Mouse (Mus musculus) c-Kit-negative CD71-positive TER-119-positive erythroid progenitor cells, embryonic 14.5 days (primary cell): Measurements from ENCODE around the gene Gabrg1.

ENCODE experiments used
- DNase-seq: peaks from one replicate; pipeline ENCODE4 v3.0.0-alpha.2; 2013; ENCODE audit warnings: low read depth, low spot score

The Gabrg1 gene

DNA sequence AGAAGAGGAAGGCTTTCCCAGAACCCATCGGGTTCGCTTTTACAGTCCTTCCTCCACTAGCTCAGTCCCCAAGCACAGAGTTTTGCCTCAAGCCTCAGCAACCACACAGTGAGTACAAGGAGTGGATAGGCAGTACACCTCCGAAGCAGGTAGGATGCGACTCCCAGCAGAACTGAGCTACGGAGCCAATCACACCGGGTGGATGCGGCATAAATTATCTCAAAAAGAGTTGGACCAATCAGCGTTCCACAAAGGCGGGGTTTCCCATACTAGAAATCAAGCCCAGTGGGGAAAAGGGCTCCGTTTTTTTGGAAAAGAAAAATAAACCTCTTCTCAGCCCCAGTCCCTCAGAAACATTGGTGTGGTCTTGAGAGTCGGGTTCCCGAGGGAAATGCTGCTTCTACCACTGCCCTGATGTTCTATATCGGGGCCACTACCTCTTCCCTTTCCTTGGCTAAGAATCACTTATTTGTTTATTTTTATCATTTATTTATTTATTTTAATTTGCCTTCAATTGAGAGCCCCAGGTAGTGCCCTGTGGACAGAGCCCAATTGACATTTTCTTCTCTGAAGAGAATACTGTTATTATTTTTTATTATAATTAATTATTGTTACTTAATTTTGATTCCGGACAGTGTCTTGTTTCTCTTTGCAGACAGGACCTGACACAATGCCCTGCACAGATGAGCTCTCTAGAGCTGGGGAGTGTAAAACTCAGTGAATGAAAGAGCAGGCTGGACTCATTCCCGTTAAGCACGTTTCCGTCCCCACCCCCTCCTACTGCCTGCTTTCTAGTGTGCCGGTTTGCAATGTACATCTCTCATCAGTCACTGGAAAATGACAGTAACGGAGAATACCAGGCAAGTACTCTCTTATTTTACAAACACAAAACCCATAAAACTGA, at the start of gene Gabrg1:
Gabrg1 (minus strand) TSS at position 426 of the 904 bp plus-strand sequence.
- DNase-seq: no peak

DNA sequence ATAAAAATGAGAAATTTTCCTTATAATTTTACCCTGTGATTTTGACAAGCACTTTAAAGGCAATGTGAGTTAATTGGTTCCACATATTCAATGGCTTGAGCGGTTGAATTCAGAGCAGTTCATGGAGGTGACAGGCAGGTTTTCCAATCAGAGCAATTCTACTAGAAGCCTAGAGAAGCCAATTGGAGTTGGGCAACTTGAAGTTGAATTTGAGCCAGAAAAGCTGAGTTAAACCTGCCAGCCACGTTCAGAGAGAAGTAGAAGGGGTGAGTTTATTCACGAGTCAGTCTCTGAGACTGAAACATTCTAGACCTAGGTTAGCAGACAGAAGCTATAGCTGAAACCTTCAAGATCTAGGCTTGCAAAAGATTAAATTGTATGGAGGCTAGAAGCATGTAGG, 41.6 kb upstream of the Gabrg1 start:
- DNase-seq: no peak

DNA sequence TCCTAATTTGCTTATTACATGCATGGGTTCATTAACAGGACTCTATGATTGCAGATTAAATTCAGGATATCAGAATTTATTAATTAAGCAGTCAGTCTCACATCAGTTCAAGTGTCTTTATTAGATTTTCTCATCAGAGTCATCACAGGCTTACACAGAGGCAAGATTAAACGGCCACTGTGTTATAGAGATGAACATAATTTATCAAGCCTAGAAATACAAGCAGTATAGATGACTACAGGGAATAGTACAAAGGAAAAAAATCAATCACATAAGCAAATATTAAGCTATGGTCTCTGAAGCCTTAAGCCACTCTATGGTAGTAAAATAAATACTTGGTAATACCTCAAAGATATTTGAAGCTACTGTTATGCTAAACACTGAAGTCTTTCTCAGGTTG, 27.7 kb upstream of the Gabrg1 start:
- no peak for DNase-seq

- DNase-seq: no peak
These were observed 798 bp upstream of the Gabrg1 start for GRCm38 (mm10) chr5:70843096-70843734.

DNA sequence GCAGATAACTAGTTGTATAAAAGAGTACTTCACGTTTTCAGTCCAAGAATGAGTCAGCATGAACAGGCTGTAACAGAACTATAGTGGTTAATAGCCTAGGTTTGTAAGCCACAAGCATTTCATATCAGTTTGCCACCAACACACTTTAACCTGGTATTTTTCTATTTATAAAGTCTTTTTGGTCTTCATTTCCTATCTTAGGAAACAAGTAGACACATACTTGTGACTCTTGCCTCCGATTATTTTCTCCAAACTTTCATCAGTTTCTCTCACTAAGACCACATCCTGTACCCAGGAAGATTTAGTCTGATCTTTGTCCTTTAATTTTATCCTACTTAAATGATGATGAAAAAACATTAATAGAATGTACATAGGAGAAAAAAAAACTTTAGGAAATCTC, 23.7 kb downstream of the Gabrg1 start:
- DNase-seq: no peak

DNA sequence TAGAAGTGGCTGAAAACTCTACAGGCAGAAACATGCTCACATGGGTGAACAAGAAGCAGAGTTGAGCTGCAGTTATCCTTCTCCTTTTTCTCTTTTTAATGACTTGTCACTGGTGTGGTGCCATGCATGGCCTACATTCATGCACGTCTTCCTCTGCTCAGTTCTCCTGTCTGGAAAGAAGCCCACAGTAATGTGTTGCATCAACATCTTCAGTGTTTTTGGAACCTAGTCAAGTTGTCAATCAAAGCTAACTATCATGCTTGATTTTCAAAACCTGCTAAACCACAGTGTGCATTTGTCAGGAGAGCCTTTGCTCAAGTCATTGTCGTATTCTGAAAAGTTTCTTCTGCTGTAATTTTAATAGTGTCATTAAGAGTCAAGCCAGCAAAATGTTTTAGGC, 106.3 kb downstream of the Gabrg1 start:
- no peak for DNase-seq

- no peak for DNase-seq
These were observed 138.1 kb downstream of the Gabrg1 start for GRCm38 (mm10) chr5:70704361-70704760.
